Mouse (Mus musculus) hindbrain, postnatal 0 days (tissue): ENCODE results near the gene Commd2. TPM values are rescaled to one million over a fixed set of nuclear protein-coding genes. Genes with fewer than 3 reads are reported as not detected.

Source experiments
- ATAC-seq: fragments of 200-750 bp; cut with Nextera tagmentation; 2 replicates; pipeline ENCODE4 v1.8.0; 2017; ENCODE audit warnings: mild to moderate bottlenecking, moderate TSS enrichment, moderate library complexity
- DNase-seq: peaks from one replicate; pipeline ENCODE4 v3.0.0-alpha.2; 2015; ENCODE audit warnings: low spot score
- H3K27ac ChIP-seq: fragments of 300-500 bp; sonication (generic); 2 replicates; pipeline ENCODE4 v1.5.1; 2014; ENCODE audit warnings: mild to moderate bottlenecking
- H3K27me3 ChIP-seq: fragments of 300-500 bp; sonication (generic); 2 replicates; pipeline ENCODE4 v1.6.1; 2014; ENCODE audit warnings: low read length, mixed read lengths; ENCODE audit not compliant: insufficient read depth
- H3K36me3 ChIP-seq: fragments of 300-500 bp; sonication (generic); 2 replicates; pipeline ENCODE4 v1.6.1; 2014; ENCODE audit warnings: low read length, mixed read lengths; ENCODE audit not compliant: insufficient read depth
- H3K4me1 ChIP-seq: fragments of 300-500 bp; sonication (generic); 2 replicates; pipeline ENCODE4 v1.6.1; 2014; ENCODE audit warnings: antibody characterized with exemption, low read length, mixed read lengths; ENCODE audit not compliant: insufficient read depth
- H3K4me2 ChIP-seq: fragments of 300-500 bp; sonication (generic); 2 replicates; pipeline ENCODE4 v1.6.1; 2014; ENCODE audit warnings: low read depth, mild to moderate bottlenecking, low read length, moderate library complexity, mixed read lengths
- H3K4me3 ChIP-seq: fragments of 300-500 bp; sonication (generic); 2 replicates; pipeline ENCODE4 v1.5.1; 2014; ENCODE audit warnings: low read length
- H3K9ac ChIP-seq: fragments of 300-500 bp; sonication (generic); replicated peaks from 2 replicates; pipeline ENCODE4 v1.6.1; 2014; ENCODE audit warnings: mild to moderate bottlenecking, low read length, moderate library complexity, mixed read lengths
- H3K9me3 ChIP-seq: fragments of 300-500 bp; sonication (generic); 2 replicates; pipeline ENCODE4 v1.6.1; 2016; ENCODE audit warnings: low read length, mixed read lengths
- CTCF ChIP-seq: IDR thresholded peaks from 2 replicates; pipeline ENCODE4 v1.5.1; 2016; ENCODE audit warnings: antibody characterized with exemption, control low read depth, low read depth
- WGBS: fragments of 180-500 bp; shearing (Covaris S2); extraction: QIAGEN DNeasy Blood & Tissue Kit; methylation state at CpG from one replicate; pipeline ENCODE4 v1.1.7; 2014; 5-methylcytosine and 5-hydroxymethylcytosine counted together
- microRNA-seq, 2 experiments: library from miRNA; unstranded; fragments of <30 nt; microRNA quantifications; one replicate each; pipeline ENCODE4; 2016
- polyA plus RNA-seq: library from polyadenylated mRNA; unstranded; fragments of >200 nt; fragmentation: Nextera tagmentation; extraction: Ambion mirVana; gene quantifications from 2 replicates; pipeline ENCODE4 v1.2.1, GENCODE M21; 2015
- total RNA-seq: library from RNA; depleted of rRNA; stranded (reverse); fragments of >200 nt; gene quantifications from 2 replicates; pipeline ENCODE4 v1.2.3, GENCODE M21; 2014; rRNA removed

Commd2 gene
- total and polyA plus RNA-seq, 2 experiments from 2014 or later = 18.5 to 77.9 TPM

- Histone ChIP-seq H3K4me2 (no peak overlapping the region), H3K27me3 (no peaks in the 10 kb centered on the region), H3K9me3 (no peaks in the 10 kb centered on the region), H3K4me1 (no peaks in the 10 kb centered on the region), H3K4me3 (no peak overlapping the region), H3K9ac (no peak overlapping the region), H3K27ac (no peak overlapping the region), H3K36me3 (no peaks in the 10 kb centered on the region)
- TF ChIP-seq CTCF = no peak
- WGBS = 79% methylated on average over 4 of the region's 4 CpGs
- no peak for DNase-seq
- no peak for ATAC-seq
Observed at GRCm38 (mm10) chr3:57602610-57603009, 48.9 kb downstream of the Commd2 start.

GRCm38 (mm10) chr3:57596566-57596965 lies 54.9 kb downstream of the Commd2 start:
- TF ChIP-seq CTCF = no peak
- DNase-seq (no peak), ATAC-seq (no peak)
- Histone ChIP-seq H3K36me3 (no peaks in the 10 kb centered on the region), H3K4me3 (no peak overlapping the region), H3K4me2 (no peak overlapping the region), H3K27ac (no peak overlapping the region), H3K9me3 (no peaks in the 10 kb centered on the region), H3K9ac (no peak overlapping the region), H3K4me1 (no peaks in the 10 kb centered on the region), H3K27me3 (no peaks in the 10 kb centered on the region)
- 63% methylated on average over 7 of the region's 7 CpGs for WGBS

GRCm38 (mm10) chr3:57595506-57595905 lies 56.0 kb downstream of the Commd2 start:
- no peaks in the 10 kb centered on the region for H3K36me3 ChIP-seq
- no peak overlapping the region for H3K27ac ChIP-seq
- ATAC-seq (no peak), DNase-seq (no peak)
- no peaks in the 10 kb centered on the region for H3K9me3 ChIP-seq
- no peaks in the 10 kb centered on the region for H3K27me3 ChIP-seq
- H3K4me2 ChIP-seq = no peak overlapping the region
- H3K4me1 ChIP-seq = no peaks in the 10 kb centered on the region
- H3K4me3 ChIP-seq = no peak overlapping the region
- TF ChIP-seq CTCF = no peak
- H3K9ac ChIP-seq = no peak overlapping the region

Small RNAs within 50 kb of the gene (microRNA-seq; reads per million reads assigned to microRNA genes)
- 0 reads per million in 2 experiments for gene Mir6377

Other genes with a start within 250 kb of the Commd2 start
- gene Tm4sf4, start 226.4 kb downstream of the Commd2 start, total RNA-seq = 0.43 TPM in 1 of 2 replicates, not detected in the other
- gene Tm4sf4, start 226.4 kb downstream of the Commd2 start, polyA plus RNA-seq = 0.19 and 0.23 TPM in 2 replicates
- 33.1 and 34.1 TPM in 2 replicates for gene Wwtr1, start 75.8 kb downstream of the Commd2 start, total RNA-seq
- gene Wwtr1, start 75.8 kb downstream of the Commd2 start, polyA plus RNA-seq = 10.3 and 11.1 TPM in 2 replicates
- gene Ankub1, start 41.1 kb upstream of the Commd2 start, total RNA-seq = 0.61 and 1.2 TPM in 2 replicates
- 0.34 and 0.44 TPM in 2 replicates for gene Ankub1, start 41.1 kb upstream of the Commd2 start, polyA plus RNA-seq
- gene Rnf13, start 84.3 kb upstream of the Commd2 start, total RNA-seq = 49.4 and 53.1 TPM in 2 replicates
- gene Rnf13, start 84.3 kb upstream of the Commd2 start, polyA plus RNA-seq = 113 and 114 TPM in 2 replicates
- gene Pfn2, start 196.4 kb upstream of the Commd2 start, total RNA-seq = 349 and 355 TPM in 2 replicates
- gene Pfn2, start 196.4 kb upstream of the Commd2 start, polyA plus RNA-seq = 714 and 750 TPM in 2 replicates